Mouse (Mus musculus): ENCODE measurements around the gene Olfr1320.
"Not testable (repeated sequence)": the region's sequence is repeated elsewhere in the genome, so short reads cannot be mapped to it uniquely, and the experiment has no call there.

Gene Olfr1320

GRCm38 (mm10) chrX:49672033-49672432, at the start of gene Olfr1320:
Olfr1320 (plus strand) TSS chrX:49672333.
- no peak for DNase-seq (ENCODE audit: low spot score)

- no peak for DNase-seq (ENCODE audit: low spot score)
Measured at GRCm38 (mm10) chrX:49627566-49627965, 44.6 kb upstream of the Olfr1320 start.

- DNase-seq (ENCODE audit: low spot score): no peak
Measured at GRCm38 (mm10) chrX:49631195-49631594, 40.9 kb upstream of the Olfr1320 start.

- DNase-seq (ENCODE audit: low spot score): not testable (repeated sequence)
Measured at GRCm38 (mm10) chrX:49660781-49661180, 11.4 kb upstream of the Olfr1320 start.

Measured in ovary, postnatal 14 days (tissue).